Mouse (Mus musculus) C2C12 (cell line): ENCODE measurements around the gene Chst11. TPM values are rescaled to one million over a fixed set of nuclear protein-coding genes. Genes with fewer than 3 reads are reported as not detected.

Source experiments
- H3K27me3 ChIP-seq: one replicate; pipeline ENCODE4 v1.6.1; 2011; ENCODE audit not compliant: control insufficient read depth, insufficient read depth, insufficient read length
- H3K36me3 ChIP-seq: one replicate; pipeline ENCODE4 v1.6.1; 2011; ENCODE audit not compliant: control insufficient read depth, insufficient read depth
- H3K4me3 ChIP-seq: one replicate; pipeline ENCODE4 v1.5.1; 2011; ENCODE audit warnings: mild to moderate bottlenecking, control low read depth; ENCODE audit not compliant: poor library complexity, insufficient read depth, severe bottlenecking
- H3K79me2 ChIP-seq: one replicate; pipeline ENCODE4 v1.6.1; 2011; ENCODE audit not compliant: control insufficient read depth, insufficient read depth
- H3K79me3 ChIP-seq: one replicate; pipeline ENCODE4 v1.6.1; 2011; ENCODE audit warnings: low read depth, control low read depth
- H3ac ChIP-seq: one replicate; pipeline ENCODE3; 2011; ENCODE audit warnings: low read depth; ENCODE audit not compliant: control insufficient read depth, insufficient read length
- CEBPB ChIP-seq: IDR thresholded peaks from one replicate; pipeline ENCODE4 v1.6.1; 2011; ENCODE audit warnings: low read depth, mild to moderate bottlenecking, control low read depth, moderate library complexity
- CTCF ChIP-seq: IDR thresholded peaks from one replicate; pipeline ENCODE4 v1.5.1; 2011; ENCODE audit not compliant: control insufficient read depth, insufficient read depth, insufficient read length
- FOSL1 ChIP-seq: IDR thresholded peaks from one replicate; pipeline ENCODE4 v1.8.0; 2011; ENCODE audit warnings: mild to moderate bottlenecking, low read length; ENCODE audit not compliant: poor library complexity, insufficient read depth, severe bottlenecking
- MAX ChIP-seq: IDR thresholded peaks from one replicate; pipeline ENCODE4 v1.6.1; 2011; ENCODE audit warnings: mild to moderate bottlenecking, control low read depth
- MYOD1 ChIP-seq: IDR thresholded peaks from one replicate; pipeline ENCODE4 v1.6.1; 2011; ENCODE audit warnings: low read depth; ENCODE audit not compliant: control insufficient read depth, insufficient read length
- MYOG ChIP-seq: IDR thresholded peaks from one replicate; pipeline ENCODE4 v1.6.1; 2011; ENCODE audit not compliant: control insufficient read depth, insufficient read length; ENCODE audit errors: extremely low read depth
- USF1 ChIP-seq: IDR thresholded peaks from one replicate; pipeline ENCODE4 v1.6.1; 2011; ENCODE audit warnings: low read depth, mild to moderate bottlenecking, control low read depth, moderate library complexity
- polyA plus RNA-seq: library from polyadenylated mRNA; unstranded; fragments of >200 nt; fragmentation: generic; extraction: Trizol; gene quantifications from one replicate; pipeline ENCODE4 v1.2.1, GENCODE M21; 2012; ENCODE audit warnings: missing spikeins

The Chst11 gene
- polyA plus RNA-seq, 1 experiment: 15.9 TPM

- H3K27me3 ChIP-seq: no peaks in the 10 kb centered on the region
- TF ChIP-seq CTCF: no peak
- TF ChIP-seq MAX: no peak
- no peak for TF ChIP-seq MYOD1
- TF ChIP-seq CEBPB: no peak
- no peak for TF ChIP-seq MYOG
- TF ChIP-seq FOSL1: no peak
- no peak for TF ChIP-seq USF1
- peaks cover 19% of the 10 kb centered on the region for H3K79me2 ChIP-seq
- no peaks in the 10 kb centered on the region for H3K36me3 ChIP-seq
- peaks cover 4% of the 10 kb centered on the region for H3K79me3 ChIP-seq
- no peak overlapping the region for H3K4me3 ChIP-seq
- H3ac ChIP-seq: no peak overlapping the region
These were observed 123.6 kb downstream of the Chst11 start for GRCm38 (mm10) chr10:83108946-83109345.

- H3K27me3 ChIP-seq: no peaks in the 10 kb centered on the region
- TF ChIP-seq USF1: no peak
- no peak for TF ChIP-seq MYOG
- TF ChIP-seq MAX: no peak
- TF ChIP-seq CEBPB: no peak
- no peak for TF ChIP-seq CTCF
- TF ChIP-seq MYOD1: no peak
- no peak for TF ChIP-seq FOSL1
- no peak overlapping the region for H3K4me3 ChIP-seq
- peaks cover 4% of the 10 kb centered on the region for H3K79me3 ChIP-seq
- H3K79me2 ChIP-seq: peaks cover 6% of the 10 kb centered on the region
- H3ac ChIP-seq: no peak overlapping the region
- H3K36me3 ChIP-seq: no peaks in the 10 kb centered on the region
These were observed 125.7 kb downstream of the Chst11 start for GRCm38 (mm10) chr10:83111046-83111445.

GRCm38 (mm10) chr10:83112345-83112744, 127.0 kb downstream of the Chst11 start:
- H3K79me3 ChIP-seq: peaks cover 5% of the 10 kb centered on the region
- no peak overlapping the region for H3ac ChIP-seq
- H3K4me3 ChIP-seq: no peak overlapping the region
- no peaks in the 10 kb centered on the region for H3K27me3 ChIP-seq
- H3K79me2 ChIP-seq: peaks cover 9% of the 10 kb centered on the region
- no peak for TF ChIP-seq FOSL1
- no peak for TF ChIP-seq CEBPB
- TF ChIP-seq MAX: no peak
- no peak for TF ChIP-seq MYOG
- TF ChIP-seq USF1: no peak
- no peak for TF ChIP-seq CTCF
- TF ChIP-seq MYOD1: no peak
- no peaks in the 10 kb centered on the region for H3K36me3 ChIP-seq

- Histone ChIP-seq H3K79me2 (peaks cover 18% of the 10 kb centered on the region), H3K36me3 (no peaks in the 10 kb centered on the region), H3K79me3 (peaks cover 7% of the 10 kb centered on the region), H3K27me3 (no peaks in the 10 kb centered on the region), H3ac (no peak overlapping the region), H3K4me3 (no peak overlapping the region)
- TF ChIP-seq USF1 (no peak), FOSL1 (no peak), CTCF (no peak), MAX (no peak), MYOG (no peak), CEBPB (no peak), MYOD1 (no peak)
These were observed 129.3 kb downstream of the Chst11 start for GRCm38 (mm10) chr10:83114564-83114963.

- H3K27me3 ChIP-seq: no peaks in the 10 kb centered on the region
- no peak for TF ChIP-seq CEBPB
- no peak for TF ChIP-seq MYOG
- no peak for TF ChIP-seq FOSL1
- TF ChIP-seq MYOD1: no peak
- TF ChIP-seq CTCF: no peak
- TF ChIP-seq USF1: no peak
- no peak for TF ChIP-seq MAX
- H3ac ChIP-seq: no peak overlapping the region
- no peak overlapping the region for H3K4me3 ChIP-seq
- H3K79me2 ChIP-seq: peaks cover 20% of the 10 kb centered on the region
- H3K79me3 ChIP-seq: peaks cover 5% of the 10 kb centered on the region
- H3K36me3 ChIP-seq: no peaks in the 10 kb centered on the region
These were observed 131.6 kb downstream of the Chst11 start for GRCm38 (mm10) chr10:83116889-83117288.

GRCm38 (mm10) chr10:83117851-83118250, 132.6 kb downstream of the Chst11 start:
- Histone ChIP-seq H3K27me3 (no peaks in the 10 kb centered on the region), H3K36me3 (no peaks in the 10 kb centered on the region), H3ac (no peak overlapping the region), H3K79me2 (peaks cover 25% of the 10 kb centered on the region), H3K4me3 (no peak overlapping the region), H3K79me3 (peaks cover 5% of the 10 kb centered on the region)
- no peak for TF ChIP-seq CTCF
- TF ChIP-seq FOSL1: no peak
- TF ChIP-seq MYOD1: no peak
- TF ChIP-seq MAX: no peak
- no peak for TF ChIP-seq CEBPB
- TF ChIP-seq MYOG: no peak
- TF ChIP-seq USF1: no peak
